Mouse (Mus musculus) ovary, adult 18-20 months (tissue): Measurements from ENCODE around the gene Rbm4.

Experiments used
- DNase-seq: peaks from one replicate; pipeline ENCODE4 v3.0.0; 2022; ENCODE audit warnings: low spot score, mixed read lengths

The Rbm4 gene

GRCm38 (mm10) chr19:4739762-4740161 is 53.9 kb downstream of the Rbm4 start:
- no peak for DNase-seq

DNA sequence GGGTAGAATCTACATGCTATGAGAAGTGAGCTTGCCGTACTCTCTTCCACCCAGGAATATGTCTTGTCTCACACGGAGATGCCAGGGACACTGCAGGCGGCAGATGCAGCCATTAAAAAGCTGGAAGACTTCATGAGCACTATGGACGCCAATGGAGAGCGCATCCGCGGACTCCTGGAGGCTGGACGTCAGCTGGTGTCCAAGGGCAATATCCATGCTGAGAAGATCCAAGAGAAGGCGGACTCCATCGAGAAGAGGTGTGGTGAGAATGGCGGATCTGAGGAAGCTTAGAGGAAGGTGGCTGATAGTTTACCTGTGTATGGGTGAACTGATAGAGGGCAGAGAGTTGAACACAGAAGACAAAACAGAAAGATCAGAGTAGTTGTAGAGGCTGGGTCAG is 54.6 kb downstream of the Rbm4 start:
- no peak for DNase-seq

DNA sequence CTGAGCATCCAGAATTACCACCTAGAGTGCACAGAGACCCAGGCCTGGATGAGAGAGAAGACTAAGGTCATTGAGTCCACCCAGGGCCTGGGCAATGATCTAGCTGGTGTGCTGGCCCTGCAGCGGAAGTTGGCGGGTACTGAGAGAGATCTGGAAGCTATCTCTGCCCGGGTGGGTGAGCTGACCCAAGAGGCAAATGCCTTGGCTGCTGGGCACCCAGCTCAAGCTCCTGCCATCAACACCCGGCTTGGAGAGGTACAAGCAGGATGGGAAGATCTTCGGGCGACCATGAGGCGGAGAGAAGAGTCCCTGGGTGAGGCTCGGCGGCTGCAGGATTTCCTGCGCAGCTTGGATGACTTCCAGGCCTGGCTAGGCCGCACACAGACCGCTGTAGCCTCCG is 55.8 kb downstream of the Rbm4 start:
- DNase-seq: no peak
